Mouse (Mus musculus): ENCODE data around the gene Spata2. TPM values are rescaled to one million over a fixed set of nuclear protein-coding genes. Genes with fewer than 3 reads are reported as not detected.

Gene Spata2
- polyA plus RNA-seq (2014; fragmentation: Illumina TruSeq; extraction: RNeasy Lipid Tissue Mini Kit (QIAGEN cat#74804); ENCODE audit: low read depth, low replicate concordance), result 5.5 TPM

GRCm38 (mm10) chr2:167492713-167493636 is at the start of gene Spata2:
Gene Spata2 (minus strand): TSS chr2:167492887.

DNA sequence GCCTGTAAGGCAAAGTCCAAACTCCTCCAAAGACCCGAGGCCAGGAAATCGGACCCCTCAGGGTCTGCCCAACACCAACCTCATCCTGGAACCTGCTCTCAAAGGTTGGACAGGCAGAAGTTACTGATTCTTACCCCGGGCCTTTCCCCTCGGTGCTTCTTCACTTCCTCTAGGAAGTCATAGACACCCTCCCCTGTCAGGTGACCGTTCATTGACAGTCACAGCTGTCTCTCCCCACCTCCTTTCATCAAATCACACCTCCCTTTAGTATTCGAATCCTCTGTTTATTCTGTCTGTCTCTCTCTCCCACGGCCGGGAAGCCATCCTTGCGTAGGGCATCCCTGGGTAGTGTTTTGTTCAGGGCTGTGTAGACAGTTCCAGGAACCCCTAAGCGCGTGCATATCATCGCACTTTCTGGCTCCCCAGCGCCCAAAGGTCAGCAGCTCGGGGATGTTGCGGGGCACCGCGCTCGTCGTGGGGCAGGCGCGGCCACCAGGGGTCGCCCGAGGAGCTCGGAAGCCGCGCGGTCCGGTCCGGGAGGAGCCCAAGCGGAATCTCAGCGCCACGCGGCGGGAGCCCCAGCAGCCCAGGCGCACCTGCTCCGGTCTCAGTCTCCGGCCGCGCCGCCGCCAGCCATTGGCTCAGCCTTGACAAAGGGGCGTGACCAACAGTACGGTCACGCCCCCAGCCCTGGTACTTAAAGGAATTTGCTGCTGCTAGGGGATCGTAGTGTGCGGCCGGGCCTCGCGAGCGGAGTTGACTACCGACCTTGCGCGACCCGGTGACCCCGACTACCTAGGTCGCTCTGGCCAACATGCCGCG is 45.0 kb upstream of the Spata2 start, which contains the start of gene Snai1:
TSS of gene Snai1 (plus strand) at position 720 of the 822 bp plus-strand sequence.

GRCm38 (mm10) chr2:167491757-167492708 is 654 bp downstream of the Spata2 start, which contains the start of gene Rnf114:
Gene Rnf114 (plus strand): TSS chr2:167492645.

Other genes with a start within 250 kb of the Spata2 start
- 7.6 TPM for gene B4galt5, start 143.7 kb downstream of the Spata2 start, polyA plus RNA-seq (2014; fragmentation: Illumina TruSeq; extraction: RNeasy Lipid Tissue Mini Kit (QIAGEN cat#74804); ENCODE audit: low read depth, low replicate concordance)
- 19.8 TPM for gene Slc9a8, start 71.2 kb downstream of the Spata2 start, polyA plus RNA-seq (2014; fragmentation: Illumina TruSeq; extraction: RNeasy Lipid Tissue Mini Kit (QIAGEN cat#74804); ENCODE audit: low read depth, low replicate concordance)
- 22.4 TPM for gene Rnf114, start 242 bp downstream of the Spata2 start, polyA plus RNA-seq (2014; fragmentation: Illumina TruSeq; extraction: RNeasy Lipid Tissue Mini Kit (QIAGEN cat#74804); ENCODE audit: low read depth, low replicate concordance)
- gene Snai1, start 45.3 kb upstream of the Spata2 start, polyA plus RNA-seq (2014; fragmentation: Illumina TruSeq; extraction: RNeasy Lipid Tissue Mini Kit (QIAGEN cat#74804); ENCODE audit: low read depth, low replicate concordance), result 0.47 TPM
- gene Ube2v1, start 139.2 kb upstream of the Spata2 start, polyA plus RNA-seq (2014; fragmentation: Illumina TruSeq; extraction: RNeasy Lipid Tissue Mini Kit (QIAGEN cat#74804); ENCODE audit: low read depth, low replicate concordance), result 83.5 TPM
- gene Gm20431, start 168.6 kb upstream of the Spata2 start, polyA plus RNA-seq (2014; fragmentation: Illumina TruSeq; extraction: RNeasy Lipid Tissue Mini Kit (QIAGEN cat#74804); ENCODE audit: low read depth, low replicate concordance), result not detected
- gene Cebpb, start 196.0 kb upstream of the Spata2 start, polyA plus RNA-seq (2014; fragmentation: Illumina TruSeq; extraction: RNeasy Lipid Tissue Mini Kit (QIAGEN cat#74804); ENCODE audit: low read depth, low replicate concordance), result 96.5 TPM
- gene Tmem189, start 196.9 kb upstream of the Spata2 start, polyA plus RNA-seq (2014; fragmentation: Illumina TruSeq; extraction: RNeasy Lipid Tissue Mini Kit (QIAGEN cat#74804); ENCODE audit: low read depth, low replicate concordance), result 6.0 TPM